Mouse (Mus musculus) embryo, embryonic 11 days (tissue): ENCODE measurements at regions not wholly inside any gene's neighbourhood (a gene's known extent, or its start where the extent isn't known, plus 50 kb on each side); places are given as distances from the start of the nearest gene placed in this dataset.

Experiments used
- DNase-seq: peaks from one replicate; pipeline ENCODE4 v3.0.0-alpha.2; 2015

- no peak for DNase-seq
These were observed 75.9 kb downstream of the Klhl25 start for GRCm38 (mm10) chr7:75923951-75924467.

- peak; percentile 81 for DNase-seq
These were observed 79.4 kb downstream of the Klhl25 start for GRCm38 (mm10) chr7:75927537-75927936.

GRCm38 (mm10) chr7:75943844-75944243 is 95.7 kb downstream of the Klhl25 start:
- no peak for DNase-seq

- no peak for DNase-seq
These were observed 107.6 kb downstream of the Klhl25 start for GRCm38 (mm10) chr7:75955671-75956070.

GRCm38 (mm10) chr7:75957366-75957765 is 109.3 kb downstream of the Klhl25 start:
- no peak for DNase-seq

GRCm38 (mm10) chr7:75959903-75960620 is 112.0 kb downstream of the Klhl25 start:
- DNase-seq = no peak

- DNase-seq = no peak
These were observed 120.1 kb downstream of the Klhl25 start for GRCm38 (mm10) chr7:75968177-75968576.

- no peak for DNase-seq
These were observed 122.8 kb downstream of the Klhl25 start for GRCm38 (mm10) chr7:75970914-75971313.

GRCm38 (mm10) chr7:75971706-75972105 is 123.6 kb downstream of the Klhl25 start:
- DNase-seq = no peak

- DNase-seq = no peak
These were observed 133.4 kb downstream of the Klhl25 start for GRCm38 (mm10) chr7:75981560-75981959.

GRCm38 (mm10) chr7:75983029-75983808 is 135.1 kb downstream of the Klhl25 start:
- DNase-seq = peak; percentile 74

- no peak for DNase-seq
These were observed 135.7 kb downstream of the Klhl25 start for GRCm38 (mm10) chr7:75983809-75984171.

GRCm38 (mm10) chr7:75998853-75999252 is 150.7 kb downstream of the Klhl25 start:
- DNase-seq = no peak

- no peak for DNase-seq
These were observed 151.3 kb downstream of the Klhl25 start for GRCm38 (mm10) chr7:75999324-75999907.

- no peak for DNase-seq
These were observed 152.9 kb downstream of the Klhl25 start for GRCm38 (mm10) chr7:76001012-76001411.

- DNase-seq = no peak
These were observed 160.1 kb downstream of the Klhl25 start for GRCm38 (mm10) chr7:76008226-76008625.

- no peak for DNase-seq
These were observed 181.9 kb upstream of the Agbl1 start for GRCm38 (mm10) chr7:76047743-76048142.

GRCm38 (mm10) chr7:76049342-76049741 is 180.3 kb upstream of the Agbl1 start:
- no peak for DNase-seq

GRCm38 (mm10) chr7:76053843-76054242 is 175.8 kb upstream of the Agbl1 start:
- no peak for DNase-seq

GRCm38 (mm10) chr7:76099149-76099548 is 130.5 kb upstream of the Agbl1 start:
- DNase-seq = no peak

- DNase-seq = no peak
These were observed 108.3 kb upstream of the Agbl1 start for GRCm38 (mm10) chr7:76121242-76121844.

- no peak for DNase-seq
These were observed 102.0 kb upstream of the Agbl1 start for GRCm38 (mm10) chr7:76127641-76128111.

- DNase-seq = no peak
These were observed 87.2 kb upstream of the Agbl1 start for GRCm38 (mm10) chr7:76142455-76142854.
